Mouse (Mus musculus) E14TG2a.4 (cell line): ENCODE measurements at regions not wholly inside any gene's neighbourhood (a gene's known extent, or its start where the extent isn't known, plus 50 kb on each side); places are given as distances from the start of the nearest gene placed in this dataset.

Experiments
- CTCF ChIP-seq: conservative IDR thresholded peaks from 2 replicates; pipeline ENCODE4 v1.5.1; 2014; ENCODE audit warnings: low read length
- NANOG ChIP-seq: IDR thresholded peaks from 2 replicates; pipeline ENCODE4 v1.6.1; 2014; ENCODE audit warnings: borderline replicate concordance, low read length, mixed read lengths
- POU5F1 ChIP-seq: IDR thresholded peaks from 2 replicates; pipeline ENCODE4 v1.6.1; 2014; ENCODE audit warnings: low read length, borderline replicate concordance

DNA sequence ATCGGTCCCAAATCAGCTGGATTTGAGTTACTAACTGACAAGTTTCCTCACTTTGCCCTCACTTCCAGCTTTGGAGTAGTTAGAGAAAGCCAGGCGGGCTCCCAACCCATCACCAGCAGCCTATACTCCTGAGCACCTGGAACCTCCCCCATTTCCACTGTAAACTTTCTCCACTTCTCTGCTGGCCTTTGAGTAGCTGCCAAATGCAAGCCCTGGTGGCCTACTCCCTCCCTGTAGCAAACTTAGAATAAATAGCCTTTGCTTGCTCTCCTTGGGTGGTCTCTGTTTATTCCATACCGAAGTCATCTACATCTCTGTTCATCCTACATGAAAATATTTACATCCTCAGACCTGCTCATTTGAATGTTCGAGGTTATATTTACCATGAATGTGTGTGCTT, 100.8 kb downstream of the Hsd17b3 start:
- TF ChIP-seq CTCF (no peak), NANOG (no peak), POU5F1 (no peak)
